Mouse (Mus musculus): ENCODE data around the gene Ptprn2.

The Ptprn2 gene

DNA sequence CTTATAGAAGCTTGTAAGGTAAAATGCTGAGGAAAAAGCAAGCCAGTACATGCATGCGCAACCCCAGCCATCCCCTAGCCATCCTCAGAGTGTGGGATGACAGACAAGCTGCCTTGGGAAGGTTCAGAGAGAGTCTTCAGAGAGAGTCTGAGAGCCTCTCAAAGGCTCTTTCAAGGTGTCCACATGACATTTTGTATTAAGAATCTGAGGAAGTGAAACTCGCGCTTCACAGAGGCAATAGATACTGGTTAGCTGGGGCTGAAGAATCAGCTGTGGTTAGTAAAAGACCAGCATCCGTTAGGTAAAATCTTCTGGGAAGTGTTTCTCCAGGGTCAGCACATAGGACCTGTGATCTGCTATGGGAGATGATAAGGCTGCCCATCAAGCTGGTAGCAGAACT is 110.2 kb downstream of the Ptprn2 start:
- DNase-seq, result peak in 1 of 2 experiments; percentile 6

DNA sequence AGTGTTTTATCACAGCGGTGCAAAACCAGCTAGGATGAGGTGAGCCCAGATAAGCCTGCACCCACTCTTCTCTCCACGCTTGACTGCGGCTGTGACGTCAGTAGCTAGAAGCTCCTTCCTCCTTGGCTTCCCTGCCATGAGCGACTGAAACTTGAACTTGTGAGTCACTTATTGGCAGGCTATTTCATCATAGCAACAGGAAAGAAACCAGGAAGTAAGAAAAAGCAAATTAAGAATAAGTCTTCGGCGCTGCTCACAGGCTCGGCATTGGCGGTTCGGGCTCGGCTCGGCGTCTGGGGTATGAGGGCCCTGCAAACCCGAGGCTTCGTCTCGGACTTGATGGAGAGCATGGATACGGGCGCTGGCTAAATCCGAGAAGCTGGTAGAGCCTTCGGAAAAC is 111.5 kb downstream of the Ptprn2 start:
- no peak for DNase-seq

DNA sequence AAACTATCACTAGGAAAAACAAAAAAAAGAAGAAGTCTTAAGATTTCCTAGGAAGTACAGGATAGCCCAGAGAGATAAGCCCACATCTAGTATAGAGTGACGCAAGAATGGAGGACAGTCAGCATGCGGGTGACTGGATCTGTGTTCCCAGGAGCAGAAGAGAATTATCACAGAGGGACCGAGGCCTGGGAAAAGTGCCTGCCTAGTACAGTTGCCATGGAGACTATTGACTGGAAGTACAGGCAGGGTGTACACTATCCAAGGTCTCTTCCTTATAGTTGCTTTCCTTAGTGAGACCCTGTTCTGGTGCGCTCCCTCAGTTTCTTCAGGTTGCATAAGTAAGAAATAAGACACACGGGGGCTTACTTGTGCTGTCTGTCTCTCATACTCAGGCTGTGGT is 112.2 kb downstream of the Ptprn2 start:
- no peak for DNase-seq

DNA sequence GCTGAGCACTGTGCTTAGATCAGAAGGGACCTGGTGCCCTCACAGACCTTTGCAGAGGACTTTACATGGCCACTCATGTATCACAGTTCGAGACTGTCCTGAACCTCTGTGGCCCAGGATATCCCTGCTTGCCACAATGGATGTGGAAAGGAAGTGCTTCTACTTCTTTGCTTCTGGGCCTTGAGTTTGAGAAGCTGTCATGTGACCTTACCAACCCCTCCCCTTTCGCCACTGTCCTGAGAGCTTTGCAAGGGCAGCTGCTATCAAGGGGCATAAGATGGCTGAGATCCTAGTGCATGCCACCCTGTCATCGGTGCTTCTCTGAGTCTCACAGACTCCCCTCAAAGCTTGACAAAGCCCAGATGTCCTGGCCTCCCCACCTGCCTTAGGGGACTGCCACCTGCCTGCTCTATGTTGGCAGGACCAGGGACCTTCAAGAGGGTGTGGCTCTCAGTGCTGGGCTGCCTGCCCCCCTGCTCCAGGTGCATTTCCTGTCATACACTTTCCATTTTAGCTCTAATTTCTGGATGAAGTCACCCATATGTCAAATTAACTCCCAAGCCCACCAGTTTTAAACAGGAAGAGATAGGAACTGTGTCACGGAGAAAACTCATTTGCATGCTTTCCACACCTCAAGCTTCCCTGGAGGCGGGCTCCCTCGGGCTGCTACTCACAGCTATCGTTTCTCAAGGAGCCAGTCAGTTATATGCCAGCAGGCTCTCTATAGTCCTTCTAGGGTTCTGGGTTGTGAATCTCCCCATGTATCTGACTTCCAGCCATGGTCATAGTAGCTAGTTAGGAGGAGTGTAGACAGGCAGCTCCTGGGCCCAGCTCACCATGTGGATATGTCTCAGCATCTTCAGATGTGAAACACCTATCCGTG is 112.8 kb downstream of the Ptprn2 start:
- DNase-seq, result no peak

DNA sequence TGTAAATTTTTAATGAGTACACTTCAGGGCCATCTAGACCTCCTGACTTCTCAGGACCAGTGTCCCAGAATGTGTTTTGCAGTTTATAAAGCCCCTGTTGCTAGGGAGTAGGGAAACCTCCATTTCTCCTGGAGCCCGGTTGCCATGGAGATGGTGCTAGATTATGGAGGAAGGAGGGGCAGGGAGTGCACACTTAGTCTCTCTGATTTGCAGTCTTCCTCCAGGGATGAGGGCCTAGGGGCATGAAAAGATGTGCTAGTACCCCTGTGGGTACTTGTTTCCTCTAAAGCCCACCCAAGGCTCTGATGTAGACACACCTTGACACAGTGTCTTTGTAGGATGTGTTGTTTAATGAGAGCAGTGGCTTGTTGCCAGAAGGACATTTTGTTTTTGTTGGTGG is 114.0 kb downstream of the Ptprn2 start:
- no peak for DNase-seq

DNA sequence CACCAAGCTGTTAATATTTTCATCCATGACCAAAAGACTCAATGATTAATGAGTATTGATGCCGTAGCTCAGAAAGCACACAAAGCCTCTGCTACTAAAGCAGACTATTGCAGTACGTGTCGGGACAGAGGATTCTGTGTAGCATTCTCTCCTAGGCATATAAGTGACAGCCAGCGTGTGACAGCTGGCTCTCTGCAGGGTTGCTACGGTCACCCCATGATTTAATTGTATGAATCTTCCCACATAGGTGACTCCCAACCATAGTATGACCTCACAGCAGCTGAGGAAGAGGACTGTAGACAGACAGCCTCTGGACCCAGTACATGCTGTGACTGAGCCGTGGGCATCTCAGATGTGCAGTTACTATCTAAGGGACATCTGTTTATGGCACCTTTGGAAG is 114.5 kb downstream of the Ptprn2 start:
- DNase-seq, result no peak

DNA sequence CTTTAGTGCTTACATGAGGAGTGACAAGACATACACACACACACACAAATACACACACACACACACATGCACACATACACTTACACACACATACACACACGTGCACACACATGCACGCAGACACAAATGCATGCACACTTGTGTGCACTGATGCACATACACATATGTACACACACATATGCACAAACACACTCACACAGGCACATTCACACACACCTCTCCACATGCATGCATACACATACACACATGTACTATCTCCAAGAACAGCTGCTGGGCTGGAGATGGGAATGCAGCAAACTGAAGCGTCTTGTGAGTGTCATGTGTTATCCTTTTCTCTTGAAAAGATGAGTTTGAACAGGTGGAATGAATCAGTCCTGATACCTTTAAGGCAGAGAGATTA is 115.9 kb downstream of the Ptprn2 start:
- DNase-seq, result no peak

DNA sequence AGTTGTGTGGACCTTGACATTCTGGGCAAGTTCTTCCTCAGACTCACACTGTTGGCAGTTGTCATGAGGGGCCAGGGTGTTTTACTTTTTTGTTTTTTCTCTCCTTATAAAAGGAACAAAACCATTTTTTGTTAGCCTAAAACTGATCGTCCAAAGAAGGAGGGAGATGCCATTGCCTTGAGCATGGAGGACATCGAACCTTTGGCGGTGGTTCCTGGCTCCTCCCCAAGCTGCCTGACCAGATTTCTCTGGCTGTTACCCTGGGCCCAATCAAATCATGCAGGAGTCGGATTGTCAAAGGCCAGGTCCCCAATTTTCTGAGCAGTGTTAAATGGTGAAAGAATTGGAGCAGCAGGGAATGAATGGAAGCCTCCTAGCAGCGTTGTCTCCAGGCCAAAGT is 116.4 kb downstream of the Ptprn2 start:
- DNase-seq, result no peak

DNA sequence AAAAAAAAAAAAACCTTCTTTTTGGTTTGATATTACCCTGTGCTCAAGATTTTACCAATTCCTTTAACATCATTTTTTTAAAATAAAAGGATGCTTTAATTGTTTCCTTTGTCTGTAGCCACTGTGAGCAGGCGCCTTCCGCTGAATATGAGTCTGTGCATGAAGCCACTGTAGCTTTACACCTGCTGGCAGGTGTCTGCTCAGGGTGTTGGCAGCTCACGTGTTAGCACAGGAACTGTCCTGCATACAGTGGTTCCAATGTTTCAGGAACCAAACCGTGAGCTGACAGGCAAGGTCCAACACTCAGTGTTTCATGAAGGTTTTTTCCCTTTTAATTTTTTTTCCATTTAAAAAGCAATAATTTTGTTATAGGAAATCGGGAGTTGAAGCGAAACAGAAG is 123.1 kb downstream of the Ptprn2 start:
- DNase-seq, result no peak

DNA sequence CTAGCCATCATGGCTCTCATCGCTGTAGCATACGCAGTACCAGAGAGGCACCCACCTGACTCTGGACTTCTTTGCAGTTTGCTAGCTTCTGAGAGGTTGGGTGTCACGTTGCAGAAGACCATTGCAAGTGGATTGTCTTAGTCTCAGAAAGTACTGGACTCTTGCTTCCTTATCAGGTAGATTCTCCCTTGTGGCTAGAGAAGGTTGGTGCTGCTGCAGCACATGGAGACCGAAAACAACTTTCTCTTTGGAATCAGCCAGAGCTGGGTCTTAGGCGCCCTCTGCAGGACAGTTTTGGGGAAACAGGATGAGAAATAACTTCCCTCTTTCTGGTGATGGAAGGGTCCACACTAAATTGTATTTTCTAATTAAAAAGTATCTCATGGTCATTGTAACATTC is 134.3 kb downstream of the Ptprn2 start:
- DNase-seq, result peak; percentile 69 to 74

DNA sequence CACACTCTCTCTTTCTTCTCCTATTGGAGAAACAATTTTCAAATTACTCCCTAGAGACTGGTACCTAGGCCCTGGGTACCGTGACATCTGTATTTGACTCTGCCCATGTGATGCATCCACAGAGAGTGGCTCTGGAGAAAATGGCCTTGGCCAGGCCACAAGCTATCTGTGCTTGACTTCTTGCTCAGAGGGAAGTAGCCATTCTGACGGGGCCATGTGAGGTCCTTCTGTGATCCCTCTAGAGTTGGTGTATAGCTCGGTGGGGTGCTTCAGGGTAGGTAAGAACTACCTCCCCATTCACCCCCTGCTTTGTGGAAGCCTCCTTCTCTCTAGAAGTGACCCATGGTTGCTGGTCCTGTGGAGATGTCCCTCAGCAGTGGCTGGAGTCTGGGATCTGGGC is 134.8 kb downstream of the Ptprn2 start:
- DNase-seq, result no peak

DNA sequence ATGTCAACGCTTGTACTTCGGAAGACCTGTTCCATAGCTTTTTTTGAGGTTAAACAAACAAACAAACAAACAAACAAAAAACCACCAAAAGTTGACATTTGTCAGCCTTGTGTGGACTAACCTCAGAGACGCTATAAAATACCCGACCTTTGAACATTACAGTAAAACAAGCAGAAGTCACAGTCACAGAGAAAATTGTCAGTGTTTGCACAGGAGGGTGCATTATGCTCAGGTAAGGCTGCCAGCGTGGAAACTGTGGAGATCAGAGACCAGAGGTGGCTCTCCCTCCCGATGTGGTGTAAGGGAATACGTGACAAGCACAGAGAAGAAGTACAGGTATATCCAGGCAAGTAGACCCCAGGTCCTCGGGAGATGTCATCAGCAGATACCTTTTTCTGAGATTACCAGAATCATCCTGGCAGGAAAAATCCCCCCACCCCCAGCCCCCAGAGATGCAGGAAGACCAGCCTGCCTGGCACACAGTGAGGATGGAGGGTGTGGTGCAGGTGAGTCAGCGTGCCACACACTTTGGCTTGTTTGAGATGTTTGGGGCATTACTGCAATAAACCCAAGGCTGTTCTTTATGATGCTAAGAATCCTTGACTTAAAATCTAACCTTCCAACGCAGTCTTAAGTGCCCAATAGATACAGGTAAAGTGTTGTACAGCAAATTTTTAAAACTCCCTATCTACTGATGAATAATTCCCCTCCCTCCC is 136.0 kb downstream of the Ptprn2 start:
- no peak for DNase-seq

DNA sequence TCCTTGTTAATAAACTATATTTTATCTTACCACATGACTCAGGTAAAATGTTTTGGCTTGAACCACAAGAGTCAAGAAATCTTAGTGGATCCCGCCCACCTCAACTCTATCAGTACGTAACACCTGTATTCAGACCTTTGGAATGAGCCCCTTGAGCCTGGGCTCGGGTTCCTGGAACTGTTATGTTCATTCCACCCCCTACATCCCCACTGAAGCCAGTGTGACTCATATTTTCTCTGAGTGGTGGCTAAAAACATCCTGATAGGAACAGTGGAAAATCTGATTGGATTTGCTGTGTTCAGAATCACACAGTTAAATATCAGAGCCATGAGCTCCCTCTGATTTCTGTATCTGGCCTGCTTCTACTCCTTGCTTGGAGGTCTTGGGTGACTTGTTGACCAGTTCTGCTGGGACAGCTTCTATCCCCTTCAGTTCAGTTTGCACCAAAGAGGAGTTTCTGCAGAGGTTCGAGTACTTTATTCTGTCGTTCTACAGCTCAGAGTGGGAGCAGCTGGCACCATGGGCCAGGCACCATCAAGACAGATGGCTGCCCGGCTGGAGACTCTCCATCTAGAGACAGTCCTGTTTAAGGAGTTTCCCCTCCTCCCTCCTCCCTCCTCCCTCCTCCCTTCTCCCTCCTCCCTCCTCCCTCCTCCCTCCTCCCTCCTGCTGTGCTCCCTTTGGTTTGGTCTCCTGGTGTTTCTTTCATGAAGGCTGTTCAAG is 137.3 kb downstream of the Ptprn2 start:
- DNase-seq, result no peak

DNA sequence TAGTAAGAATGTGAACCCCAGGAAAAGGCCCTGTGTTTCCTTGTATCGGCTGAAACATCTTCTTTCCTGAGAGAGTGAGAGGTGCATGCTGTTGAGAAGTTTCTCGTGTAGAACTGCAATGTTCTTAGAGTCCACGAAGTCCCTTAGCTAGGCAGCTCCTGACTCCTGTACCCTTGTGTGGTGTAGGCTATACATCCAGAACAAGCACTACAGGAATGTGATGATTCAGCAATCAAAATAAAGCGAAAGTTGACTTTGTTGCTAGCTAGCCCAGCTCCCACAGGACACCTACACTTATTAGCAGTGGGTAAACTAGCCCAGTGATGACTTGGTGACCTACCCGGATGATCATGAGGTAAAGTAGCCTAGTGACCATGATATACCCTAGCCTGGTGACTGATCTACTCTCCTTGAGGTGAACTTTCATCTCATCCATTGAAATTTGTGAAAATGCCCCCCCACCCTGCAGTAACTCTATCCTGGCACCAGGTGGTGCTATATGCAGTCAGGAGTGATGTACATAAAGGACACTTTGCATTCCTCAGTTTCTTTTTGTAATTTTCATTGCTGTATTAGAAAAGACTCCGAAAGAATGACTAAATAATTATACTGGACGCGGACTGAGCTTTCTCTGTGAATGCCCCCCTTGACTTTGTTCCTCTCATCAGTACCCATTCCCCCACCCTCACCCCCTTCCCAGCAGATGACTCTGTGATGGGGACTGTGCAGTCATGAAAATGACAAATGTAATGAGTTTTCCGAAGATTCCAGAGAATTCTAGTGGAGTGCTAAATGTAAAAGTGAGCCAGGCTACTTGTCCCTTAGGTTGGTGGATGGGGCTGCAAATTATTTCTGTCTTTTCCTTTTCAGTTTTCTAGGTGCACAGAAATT is 140.1 kb downstream of the Ptprn2 start:
- DNase-seq, result peak; percentile 58 to 64

DNA sequence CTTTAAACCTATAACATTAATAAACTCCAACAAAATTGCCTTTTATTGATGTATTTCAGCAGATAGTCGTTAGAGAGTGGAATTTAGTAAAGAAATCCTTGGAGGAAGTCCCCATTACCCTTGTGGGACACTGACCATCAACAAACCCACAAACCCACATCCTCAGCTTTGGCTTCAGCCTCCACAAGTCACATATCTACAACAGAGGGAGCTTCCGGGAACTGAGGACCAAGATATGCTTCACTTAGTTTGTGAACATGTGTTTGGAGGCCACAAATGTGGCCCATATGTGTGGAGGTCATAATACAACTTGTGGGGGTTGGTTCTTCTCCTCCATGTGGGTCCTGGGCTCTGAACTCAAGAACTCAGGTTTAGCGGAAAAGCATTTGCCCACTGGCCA is 143.5 kb downstream of the Ptprn2 start:
- DNase-seq, result no peak

DNA sequence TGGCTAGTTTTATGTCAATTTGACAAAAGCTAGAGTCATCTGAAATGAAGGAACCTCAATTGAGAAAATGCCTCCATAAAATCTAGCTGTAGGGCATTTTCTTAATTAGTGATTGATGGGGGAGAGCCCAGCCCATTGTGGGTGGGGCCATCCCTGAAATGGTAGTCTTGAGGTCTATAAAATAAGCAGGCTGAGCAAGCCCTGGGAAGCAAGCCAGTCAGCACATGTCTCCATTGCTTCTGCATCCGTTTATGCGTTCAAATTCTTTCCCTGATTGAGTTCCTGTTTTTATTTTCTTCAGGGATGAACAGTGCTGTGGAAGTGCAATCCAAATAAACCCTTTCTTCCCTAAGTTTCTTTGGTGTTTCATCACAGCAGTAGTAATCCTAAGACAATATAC is 152.0 kb downstream of the Ptprn2 start:
- no peak for DNase-seq

DNA sequence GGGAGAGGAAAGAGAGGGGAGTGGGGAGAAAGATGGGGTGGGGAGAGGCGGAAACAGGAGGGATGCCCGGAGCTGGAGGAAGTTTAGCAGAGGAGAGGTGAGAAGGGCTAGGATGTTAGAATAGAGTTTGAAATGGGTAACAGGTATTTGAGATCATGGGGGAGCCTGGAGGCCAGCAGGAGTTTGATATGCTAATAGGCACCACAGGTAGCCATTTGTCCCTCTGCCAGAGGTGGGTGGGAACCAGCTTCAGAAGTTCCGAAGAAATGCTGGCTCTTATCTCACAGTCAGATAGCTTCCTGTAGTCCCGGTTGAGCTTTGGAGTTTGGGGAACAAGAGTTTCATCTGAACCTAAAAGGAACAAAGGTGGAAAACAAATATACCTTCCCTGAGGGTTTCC is 155.4 kb downstream of the Ptprn2 start:
- no peak for DNase-seq

DNA sequence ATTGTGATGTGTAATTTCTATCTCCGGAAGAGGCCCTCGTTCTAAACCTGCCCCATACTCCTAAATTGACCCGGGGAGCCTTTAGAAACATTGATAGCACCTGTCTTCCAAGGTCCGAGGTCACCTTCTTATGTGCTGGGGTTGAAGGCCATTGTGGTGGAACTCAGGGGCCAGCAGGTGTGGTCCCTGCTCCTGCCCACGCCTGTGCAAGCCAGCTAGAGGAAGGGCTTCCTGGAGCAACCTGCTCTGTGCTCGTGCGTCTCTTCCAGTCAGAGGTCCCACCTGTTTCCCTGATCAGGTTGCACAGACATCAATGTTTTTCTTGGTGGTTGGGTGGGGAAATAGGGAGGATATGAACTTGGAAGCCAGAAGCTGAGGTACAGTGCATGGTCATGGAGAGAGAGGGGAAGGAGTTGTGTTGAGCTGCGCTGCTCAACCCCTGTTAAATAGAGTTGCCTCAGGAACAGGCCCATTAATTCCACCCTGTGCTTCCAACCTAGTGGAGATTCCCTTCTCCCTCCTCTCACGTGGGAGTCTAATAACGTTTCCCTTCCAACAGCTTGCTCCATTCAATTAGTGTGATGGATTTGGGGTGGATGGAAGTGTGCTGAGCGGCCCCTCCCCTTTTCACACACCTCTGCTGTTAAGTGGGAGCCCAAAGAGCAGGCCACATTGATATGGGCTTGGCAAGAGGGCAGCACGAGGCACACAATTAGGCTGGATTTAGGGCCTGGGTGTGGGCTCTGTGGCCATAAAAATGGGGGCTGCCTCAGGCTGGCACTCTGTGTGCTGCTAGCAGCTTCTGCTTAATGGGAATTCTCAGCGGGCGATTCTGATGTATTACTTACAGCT is 156.0 kb downstream of the Ptprn2 start:
- DNase-seq, result no peak

DNA sequence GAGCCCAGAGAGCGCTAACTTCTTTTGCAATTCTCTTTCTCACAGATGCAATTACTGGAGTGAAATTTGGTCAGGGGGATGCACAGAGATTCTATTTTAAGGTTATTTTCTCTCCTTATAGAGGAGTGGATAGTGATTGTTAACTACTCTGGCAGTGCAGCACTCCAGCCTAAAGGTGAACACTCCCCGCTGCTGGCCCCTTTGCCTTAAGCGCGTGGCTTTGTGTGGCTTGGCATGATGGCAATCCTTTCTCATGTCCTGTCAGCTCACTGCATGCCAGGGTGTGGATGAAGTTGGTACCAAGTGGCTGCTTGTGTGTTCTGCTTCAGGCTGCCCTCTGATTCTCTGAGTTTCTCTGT is 156.7 kb downstream of the Ptprn2 start:
- DNase-seq, result no peak

DNA sequence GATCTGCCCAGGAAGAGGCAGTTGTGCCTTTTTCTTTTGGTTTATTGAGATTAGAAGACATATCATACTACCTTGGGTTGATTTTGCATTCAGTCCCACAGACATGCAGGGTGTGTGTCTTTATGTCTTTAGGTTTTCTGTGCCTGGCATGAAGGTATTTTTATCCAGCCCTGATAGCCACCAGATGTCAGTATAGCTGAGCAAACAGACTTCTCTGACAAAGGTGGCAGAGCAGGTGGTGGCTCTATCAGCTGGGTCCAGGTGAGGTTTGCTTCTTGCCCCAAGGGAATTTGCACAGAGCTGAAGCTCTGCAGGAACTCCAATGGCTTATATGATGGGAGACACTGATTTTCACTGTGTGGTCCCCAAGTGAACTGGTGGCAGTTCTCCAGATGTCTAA is 161.3 kb downstream of the Ptprn2 start:
- no peak for DNase-seq

DNA sequence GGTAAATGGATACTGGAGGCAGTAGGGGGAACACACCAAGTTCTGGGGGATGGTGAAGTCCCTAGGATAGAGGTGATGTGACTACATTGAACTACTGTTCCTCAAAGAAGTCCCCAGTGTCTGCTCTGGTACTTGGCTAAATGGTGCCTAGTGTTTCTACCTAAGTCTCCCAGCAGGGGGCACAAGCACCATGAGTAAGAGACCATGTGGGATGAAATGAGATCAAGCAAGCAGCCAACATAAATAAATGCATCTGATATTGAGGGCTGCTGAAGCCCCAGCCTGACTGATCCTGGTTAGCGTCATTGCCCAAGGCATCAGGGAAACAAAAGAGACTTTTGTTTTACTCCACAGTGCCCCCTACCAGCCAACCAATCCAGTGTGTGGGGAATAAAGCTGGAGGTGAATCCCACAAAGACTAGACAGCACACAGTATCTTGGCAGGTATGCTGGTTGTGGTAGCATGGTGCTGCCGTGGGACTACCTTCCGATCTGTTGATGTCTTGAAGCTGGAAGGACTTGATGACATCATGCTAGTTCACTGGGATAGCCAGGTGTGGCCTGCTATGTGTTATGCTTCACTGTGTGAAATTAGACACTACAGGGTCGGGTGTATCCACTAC is 163.2 kb downstream of the Ptprn2 start:
- DNase-seq, result no peak

All from B cell, adult 2 months (primary cell).